Mouse (Mus musculus): ENCODE results near the gene Gm8206. TPM values are rescaled to one million over a fixed set of nuclear protein-coding genes. Genes with fewer than 3 reads are reported as not detected.
"Not testable (repeated sequence)": the region's sequence is repeated elsewhere in the genome, so short reads cannot be mapped to it uniquely, and the experiment has no call there.

Gene Gm8206
- total RNA-seq (2014; fragmentation: Nextera tagmentation) (not detected in 2 replicates), total RNA-seq (2017) (not detected in 2 replicates)

DNA sequence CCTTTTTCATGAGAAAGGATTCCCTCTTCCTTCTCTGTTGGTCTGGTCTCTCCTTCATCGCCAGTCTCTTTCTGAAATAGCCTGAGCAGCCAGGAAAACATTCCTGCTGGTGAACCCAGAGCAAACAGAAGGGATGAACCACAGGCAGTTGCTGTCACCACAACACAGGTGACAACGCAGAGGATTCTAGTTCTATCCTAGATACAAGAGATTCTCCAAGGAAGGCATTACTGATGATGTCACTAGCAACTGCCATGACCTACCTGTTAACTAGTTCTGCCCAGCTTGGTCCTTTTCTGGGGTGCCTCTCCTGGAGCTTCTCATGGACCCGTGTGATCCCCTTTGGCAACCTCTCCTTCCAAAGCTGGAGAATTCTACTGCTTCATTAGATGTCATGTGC, at the start of gene Gm8206:
Gm8206 (minus strand) TSS at position 101 of the 400 bp plus-strand sequence.
- not testable (repeated sequence) for ATAC-seq (replicated peaks; ENCODE audit: low FRiP score, low TSS enrichment, poor library complexity, severe bottlenecking)

GRCm38 (mm10) chr14:6125707-6126106, 32.0 kb upstream of the Gm8206 start, which contains the start of gene Gm3476:
TSS of gene Gm3476 (minus strand) at chr14:6125807.
- not testable (repeated sequence) for ATAC-seq (replicated peaks; ENCODE audit: low FRiP score, low TSS enrichment, poor library complexity, severe bottlenecking)

- not testable (repeated sequence) for ATAC-seq (replicated peaks; ENCODE audit: low FRiP score, low TSS enrichment, poor library complexity, severe bottlenecking)
Measured at GRCm38 (mm10) chr14:6108272-6108925, 14.7 kb upstream of the Gm8206 start, which contains the start of gene Gm3468. TSS of gene Gm3468 (minus strand) at chr14:6108665.

DNA sequence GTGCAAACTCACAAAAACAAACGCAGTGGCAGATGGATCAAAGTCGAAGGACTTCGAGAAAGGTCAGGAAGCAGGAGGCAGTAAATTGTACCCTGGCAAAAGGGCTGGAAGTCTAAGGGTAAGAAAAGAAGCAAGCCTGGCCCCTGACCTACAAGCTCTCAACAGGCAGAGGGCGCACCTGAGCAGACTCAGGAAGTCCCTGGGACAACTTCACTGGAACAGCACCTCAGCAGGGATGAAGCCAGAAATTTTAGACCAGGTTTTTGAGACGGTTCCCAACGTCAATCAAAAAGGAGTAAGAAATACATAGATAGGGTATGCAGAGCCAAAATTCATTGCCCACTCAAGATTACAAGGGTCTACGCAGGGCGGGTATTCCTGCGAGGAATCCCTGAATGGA, 13.8 kb upstream of the Gm8206 start:
- not testable (repeated sequence) for ATAC-seq (replicated peaks; ENCODE audit: low FRiP score, low TSS enrichment, poor library complexity, severe bottlenecking)

- not testable (repeated sequence) for ATAC-seq (replicated peaks; ENCODE audit: low FRiP score, low TSS enrichment, poor library complexity, severe bottlenecking)
Measured at GRCm38 (mm10) chr14:6058167-6058566, 35.6 kb downstream of the Gm8206 start, which contains the start of gene Gm6337. TSS of gene Gm6337 (minus strand) at chr14:6058267.

- not testable (repeated sequence) for ATAC-seq (replicated peaks; ENCODE audit: low FRiP score, low TSS enrichment, poor library complexity, severe bottlenecking)
Measured at GRCm38 (mm10) chr14:5987136-5987535, 106.6 kb downstream of the Gm8206 start.

DNA sequence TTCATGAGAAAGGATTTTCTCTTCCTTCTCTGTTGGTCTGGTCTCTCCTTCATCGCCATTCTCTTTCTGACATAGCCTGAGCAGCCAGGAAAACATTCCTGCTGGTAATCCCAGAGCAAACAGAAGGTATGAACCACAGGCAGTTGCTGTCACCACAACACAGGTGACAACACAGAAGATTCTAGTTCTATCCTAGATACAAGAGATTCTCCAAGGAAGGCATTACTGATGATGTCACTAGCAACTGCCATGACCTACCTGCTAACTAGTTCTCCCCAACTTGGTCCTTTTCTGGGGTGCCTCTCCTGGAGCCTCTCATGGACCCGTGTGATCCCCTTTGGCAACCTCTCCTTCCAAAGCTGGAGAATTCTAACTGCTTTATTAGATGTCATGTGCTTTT, 114.7 kb downstream of the Gm8206 start, which contains the start of gene Gm3453:
Gm3453 (minus strand) TSS at position 101 of the 400 bp plus-strand sequence.
- not testable (repeated sequence) for ATAC-seq (replicated peaks; ENCODE audit: low FRiP score, low TSS enrichment, poor library complexity, severe bottlenecking)

Other genes with a start within 250 kb of the Gm8206 start
- gene Gm8237, start 213.6 kb downstream of the Gm8206 start, total RNA-seq (2014; fragmentation: Nextera tagmentation) = not detected in 2 replicates
- not detected in 2 replicates for gene Gm8237, start 213.6 kb downstream of the Gm8206 start, total RNA-seq (2017)
- not detected in 2 replicates for gene Gm3248, start 132.2 kb downstream of the Gm8206 start, total RNA-seq (2014; fragmentation: Nextera tagmentation)
- gene Gm3248, start 132.2 kb downstream of the Gm8206 start, total RNA-seq (2017) = not detected in 2 replicates
- gene Gm3453, start 114.8 kb downstream of the Gm8206 start, total RNA-seq (2014; fragmentation: Nextera tagmentation) = not detected in 2 replicates
- not detected in 2 replicates for gene Gm3453, start 114.8 kb downstream of the Gm8206 start, total RNA-seq (2017)
- not detected in 2 replicates for gene Gm6337, start 35.7 kb downstream of the Gm8206 start, total RNA-seq (2014; fragmentation: Nextera tagmentation)
- not detected in 2 replicates for gene Gm6337, start 35.7 kb downstream of the Gm8206 start, total RNA-seq (2017)
- not detected in 2 replicates for gene Gm3468, start 14.7 kb upstream of the Gm8206 start, total RNA-seq (2014; fragmentation: Nextera tagmentation)
- gene Gm3468, start 14.7 kb upstream of the Gm8206 start, total RNA-seq (2017) = 0.65 TPM in 1 of 2 replicates, not detected in the other
- not detected in 2 replicates for gene Gm3476, start 31.9 kb upstream of the Gm8206 start, total RNA-seq (2014; fragmentation: Nextera tagmentation)
- gene Gm3476, start 31.9 kb upstream of the Gm8206 start, total RNA-seq (2017) = not detected in 2 replicates
- not detected in 2 replicates for gene Gm21560, start 125.3 kb upstream of the Gm8206 start, total RNA-seq (2014; fragmentation: Nextera tagmentation)
- not detected in 2 replicates for gene Gm21560, start 125.3 kb upstream of the Gm8206 start, total RNA-seq (2017)
- gene Gm3411, start 193.3 kb upstream of the Gm8206 start, total RNA-seq (2014; fragmentation: Nextera tagmentation) = not detected in 2 replicates
- not detected in 2 replicates for gene Gm3411, start 193.3 kb upstream of the Gm8206 start, total RNA-seq (2017)
- not detected in 2 replicates for gene Gm21103, start 210.9 kb upstream of the Gm8206 start, total RNA-seq (2014; fragmentation: Nextera tagmentation)
- gene Gm21103, start 210.9 kb upstream of the Gm8206 start, total RNA-seq (2017) = not detected in 2 replicates
- not detected in 2 replicates for gene Gm3618, start 249.7 kb upstream of the Gm8206 start, total RNA-seq (2014; fragmentation: Nextera tagmentation)
- gene Gm3618, start 249.7 kb upstream of the Gm8206 start, total RNA-seq (2017) = not detected in 2 replicates